Mouse (Mus musculus) CH12.LX (cell line): ENCODE data around the gene Phldb1. TPM values are rescaled to one million over a fixed set of nuclear protein-coding genes. Genes with fewer than 3 reads are reported as not detected.

ENCODE experiments used
- DNase-seq: peaks from one replicate; pipeline ENCODE4 v3.0.0-alpha.2; 2013; ENCODE audit errors: extremely low read depth
- H3K27ac ChIP-seq: 2 replicates; pipeline ENCODE4 v1.5.1; 2012; ENCODE audit warnings: low read depth, mild to moderate bottlenecking, control low read depth, moderate library complexity; ENCODE audit not compliant: insufficient read depth
- H3K27me3 ChIP-seq: replicated peaks from 2 replicates; pipeline ENCODE3; 2012; ENCODE audit warnings: inconsistent platforms
- H3K36me3 ChIP-seq, 2 experiments: replicated peaks in 1 of 2; 2 replicates each; pipeline versions ENCODE3 to v1.6.1; 2012; ENCODE audit warnings: inconsistent platforms in 1 of 2, low read length in 1 of 2, mild to moderate bottlenecking in 1 of 2, mixed read lengths in 1 of 2, moderate library complexity in 1 of 2; ENCODE audit not compliant: control insufficient read depth in 1 of 2, insufficient read depth in 1 of 2
- H3K4me1 ChIP-seq, 2 experiments: 2 replicates each; pipeline ENCODE4 v1.6.1; 2012; ENCODE audit warnings: inconsistent platforms in 1 of 2, moderate library complexity in 1 of 2; ENCODE audit not compliant: insufficient read depth in 2 of 2, control insufficient read depth in 1 of 2
- H3K4me2 ChIP-seq: 2 replicates; pipeline ENCODE4 v1.6.1; 2012; ENCODE audit warnings: low read depth, mild to moderate bottlenecking, control low read depth; ENCODE audit not compliant: poor library complexity, insufficient read depth, severe bottlenecking
- H3K4me3 ChIP-seq, 3 experiments: fragments of 150-350 bp in 1 of 3; sonication (generic) in 1 of 3; replicated peaks in 1 of 3; 2 replicates each; pipeline versions ENCODE3 to v1.5.1; 2011 to 2012; ENCODE audit warnings: low read depth in 2 of 3, low read length in 2 of 3, mild to moderate bottlenecking in 2 of 3, moderate library complexity in 2 of 3, control low read depth in 1 of 3, improper control_type of control experiment in 1 of 3, inconsistent platforms in 1 of 3, mixed read lengths in 1 of 3; ENCODE audit not compliant: poor library complexity in 1 of 3
- H3K79me2 ChIP-seq: replicated peaks from 2 replicates; pipeline ENCODE4 v1.6.1; 2012; ENCODE audit warnings: mild to moderate bottlenecking, moderate library complexity; ENCODE audit not compliant: control insufficient read depth, poor library complexity, insufficient read depth, severe bottlenecking; ENCODE audit errors: extremely low read depth
- H3K9ac ChIP-seq: 2 replicates; pipeline ENCODE4 v1.6.1; 2012; ENCODE audit warnings: low read depth, mild to moderate bottlenecking, control low read depth, moderate library complexity; ENCODE audit not compliant: insufficient read depth
- H3K9me3 ChIP-seq: replicated peaks from 2 replicates; pipeline ENCODE3; 2012; ENCODE audit warnings: low read length, inconsistent platforms, mixed read lengths
- CHD1 ChIP-seq: IDR thresholded peaks from 2 replicates; pipeline ENCODE4 v1.6.1; 2012; ENCODE audit warnings: low read depth, low read length, improper control_type of control experiment, inconsistent platforms
- CHD2 ChIP-seq: IDR thresholded peaks from 2 replicates; pipeline ENCODE4 v1.6.1; 2011; ENCODE audit warnings: low read length, improper control_type of control experiment
- E2F4 ChIP-seq: IDR thresholded peaks from 2 replicates; pipeline ENCODE4 v1.6.1; 2011; ENCODE audit warnings: low read depth, low read length, improper control_type of control experiment; ENCODE audit not compliant: insufficient replicate concordance
- ELF1 ChIP-seq: IDR thresholded peaks from 2 replicates; pipeline ENCODE4 v1.6.1; 2014; ENCODE audit warnings: low read depth, mild to moderate bottlenecking, inconsistent platforms, low read length, improper control_type of control experiment
- EP300 ChIP-seq: IDR thresholded peaks from 2 replicates; pipeline ENCODE4 v1.6.1; 2011; ENCODE audit warnings: low read length, improper control_type of control experiment
- ETS1 ChIP-seq: conservative IDR thresholded peaks from 2 replicates; pipeline ENCODE4 v1.6.1; 2012; ENCODE audit warnings: low read depth, mild to moderate bottlenecking, inconsistent platforms, low read length, improper control_type of control experiment, moderate library complexity
- GABPA ChIP-seq: IDR thresholded peaks from 2 replicates; pipeline ENCODE4 v1.6.1; 2012; ENCODE audit warnings: low read depth, low read length, improper control_type of control experiment, inconsistent platforms; ENCODE audit not compliant: insufficient replicate concordance
- HCFC1 ChIP-seq: IDR thresholded peaks from 2 replicates; pipeline ENCODE4 v1.6.1; 2012; ENCODE audit warnings: low read depth, mild to moderate bottlenecking, inconsistent platforms, low read length, improper control_type of control experiment
- IRF4 ChIP-seq: IDR thresholded peaks from 2 replicates; pipeline ENCODE4 v1.6.1; 2014; ENCODE audit warnings: low read depth, mild to moderate bottlenecking, inconsistent platforms, low read length, improper control_type of control experiment
- JUN ChIP-seq: IDR thresholded peaks from 2 replicates; pipeline ENCODE4 v1.6.1; 2011; ENCODE audit warnings: low read depth, mild to moderate bottlenecking, low read length, improper control_type of control experiment, moderate library complexity; ENCODE audit not compliant: insufficient read depth
- JUND ChIP-seq: conservative IDR thresholded peaks from 2 replicates; pipeline ENCODE4 v1.6.1; 2011; ENCODE audit warnings: low read depth, low read length, improper control_type of control experiment
- MAFK ChIP-seq: IDR thresholded peaks from 2 replicates; pipeline ENCODE4 v1.6.1; 2011; ENCODE audit warnings: low read length, improper control_type of control experiment; ENCODE audit not compliant: insufficient replicate concordance
- MAX ChIP-seq: IDR thresholded peaks from 2 replicates; pipeline ENCODE4 v1.6.1; 2011; ENCODE audit warnings: low read length, improper control_type of control experiment
- MAZ ChIP-seq: IDR thresholded peaks from 2 replicates; pipeline ENCODE4 v1.6.1; 2012; ENCODE audit warnings: low read depth, mild to moderate bottlenecking, inconsistent platforms, low read length, improper control_type of control experiment, moderate library complexity
- MEF2A ChIP-seq: IDR thresholded peaks from 2 replicates; pipeline ENCODE4 v1.6.1; 2014; ENCODE audit warnings: low read depth, mild to moderate bottlenecking, inconsistent platforms, low read length, improper control_type of control experiment, borderline replicate concordance
- MXI1 ChIP-seq: IDR thresholded peaks from 2 replicates; pipeline ENCODE4 v1.6.1; 2011; ENCODE audit warnings: mild to moderate bottlenecking, low read depth, low read length, improper control_type of control experiment
- NELFE ChIP-seq: IDR thresholded peaks from 2 replicates; pipeline ENCODE4 v1.6.1; 2011; ENCODE audit warnings: low read depth, low read length, improper control_type of control experiment
- PAX5 ChIP-seq: IDR thresholded peaks from 2 replicates; pipeline ENCODE4 v1.6.1; 2012; ENCODE audit warnings: low read length, inconsistent platforms, mixed read lengths
- POLR2A ChIP-seq: IDR thresholded peaks from 2 replicates; pipeline ENCODE4 v1.6.1; 2011; ENCODE audit warnings: low read depth, mild to moderate bottlenecking, improper control_type of control experiment, low read length
- RCOR1 ChIP-seq: conservative IDR thresholded peaks from 2 replicates; pipeline ENCODE4 v1.6.1; 2012; ENCODE audit warnings: low read depth, mild to moderate bottlenecking, inconsistent platforms, low read length, improper control_type of control experiment
- TCF12 ChIP-seq: IDR thresholded peaks from 2 replicates; pipeline ENCODE4 v1.6.1; 2014; ENCODE audit warnings: low read depth, mild to moderate bottlenecking, inconsistent platforms, low read length, improper control_type of control experiment
- UBTF ChIP-seq: IDR thresholded peaks from 2 replicates; pipeline ENCODE4 v1.6.1; 2012; ENCODE audit warnings: low read depth, mild to moderate bottlenecking, inconsistent platforms, low read length, improper control_type of control experiment, moderate library complexity
- USF1 ChIP-seq: IDR thresholded peaks from 2 replicates; pipeline ENCODE4 v1.6.1; 2014; ENCODE audit warnings: low read depth, mild to moderate bottlenecking, inconsistent platforms, low read length, improper control_type of control experiment
- USF2 ChIP-seq: conservative IDR thresholded peaks from 2 replicates; pipeline ENCODE4 v1.6.1; 2011; ENCODE audit warnings: low read depth, low read length, improper control_type of control experiment
- ZC3H11A ChIP-seq: IDR thresholded peaks from 2 replicates; pipeline ENCODE4 v1.6.1; 2012; ENCODE audit warnings: low read depth, mild to moderate bottlenecking, inconsistent platforms, low read length, improper control_type of control experiment
- ZKSCAN1 ChIP-seq: IDR thresholded peaks from 2 replicates; pipeline ENCODE4 v1.6.1; 2012; ENCODE audit warnings: low read depth, inconsistent platforms, low read length, improper control_type of control experiment, borderline replicate concordance
- dilution Hi-C: fragments of 300-500 bp; cut with MboI; formaldehyde crosslinking; loops from 2 replicates; pipeline ENCODE4 v1.14.3; 2020; ENCODE audit warnings: low sequenced_read_pairs; ENCODE audit not compliant: extremely low pct_unique_long_range_greater_than_20kb, extremely low pct_ligation_motif_present
- in situ Hi-C: fragments of 300-500 bp; cut with MboI; formaldehyde crosslinking; loops from 3 replicates; pipeline ENCODE4 v1.14.3; 2019; ENCODE audit warnings: low sequenced_read_pairs, low pct_ligation_motif_present, low pct_unique_long_range_greater_than_20kb, mixed read lengths
- polyA plus RNA-seq: library from polyadenylated mRNA; unstranded; fragments of >175 nt; gene quantifications from 2 replicates; pipeline ENCODE4 v1.2.1, GENCODE M21; 2012; ENCODE audit warnings: low read depth; ENCODE audit not compliant: insufficient read length
- total RNA-seq, 2 experiments: library from RNA; depleted of rRNA; stranded (reverse); fragments of 300-350 nt in 1 of 2; fragments of >200 nt in 1 of 2; gene quantifications; 2 replicates each; pipeline ENCODE4 v1.2.3; 2012 to 2014

The Phldb1 gene
- total and polyA plus RNA-seq, 3 experiments = 7.9 to 15.1 (median 14.6) TPM

DNA sequence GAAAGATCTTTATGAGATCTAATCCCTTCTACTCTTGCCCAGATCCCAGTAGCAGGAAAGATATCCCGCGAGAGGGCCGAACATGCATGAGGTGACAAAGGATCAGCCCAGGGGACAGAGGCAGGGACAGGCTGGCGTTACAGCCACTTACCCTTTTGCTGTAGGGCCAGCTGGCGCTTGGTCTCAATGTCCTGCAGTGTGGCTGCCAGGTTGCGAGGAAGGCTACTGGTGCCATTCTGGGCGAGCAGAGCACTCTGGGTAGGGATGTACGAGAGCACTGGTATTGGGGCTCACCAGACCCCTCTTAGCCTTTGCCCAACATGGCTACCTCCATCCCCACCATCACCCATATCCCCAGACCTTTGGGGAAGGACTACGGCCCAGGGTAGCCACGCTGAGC, 35.8 kb downstream of the Phldb1 start:
- no peak overlapping the region for H3K27ac ChIP-seq
- dilution Hi-C loops (no loop called here), in situ Hi-C loops (no loop called here)
- no peaks in the 10 kb centered on the region for H3K9me3 ChIP-seq
- peaks cover 10 to 35% of the 10 kb centered on the region in 2 experiments for H3K4me1 ChIP-seq
- no peak for TF ChIP-seq MAX
- no peak for TF ChIP-seq CHD2
- TF ChIP-seq JUND = no peak
- TF ChIP-seq RCOR1 = no peak
- no peak for TF ChIP-seq ELF1
- TF ChIP-seq MAFK = no peak
- TF ChIP-seq NELFE = no peak
- no peak for TF ChIP-seq HCFC1
- TF ChIP-seq TCF12 = no peak
- TF ChIP-seq MAZ = no peak
- TF ChIP-seq ZKSCAN1 = no peak
- no peak for TF ChIP-seq EP300
- H3K79me2 ChIP-seq = no peaks in the 10 kb centered on the region
- H3K4me3 ChIP-seq = no peak overlapping the region
- H3K4me2 ChIP-seq = no peak overlapping the region
- no peak for DNase-seq
- peaks cover 8 to 91% of the 10 kb centered on the region in 2 experiments for H3K36me3 ChIP-seq
- H3K9ac ChIP-seq = no peak overlapping the region
- H3K27me3 ChIP-seq = no peaks in the 10 kb centered on the region

GRCm38 (mm10) chr9:44697866-44698265, 37.1 kb downstream of the Phldb1 start:
- dilution Hi-C loops = no loop called here
- H3K9ac ChIP-seq = no peak overlapping the region
- DNase-seq = no peak

More at GRCm38 (mm10) chr9:44697866-44698265, 37.1 kb downstream of the Phldb1 start:
- H3K9me3 ChIP-seq = no peaks in the 10 kb centered on the region
- TF ChIP-seq UBTF = no peak
- TF ChIP-seq POLR2A = no peak
- no peak for TF ChIP-seq MXI1
- no peak for TF ChIP-seq IRF4
- no peak for TF ChIP-seq E2F4
- no peak for TF ChIP-seq ZKSCAN1
- TF ChIP-seq JUN = no peak
- TF ChIP-seq USF2 = no peak
- no peak for TF ChIP-seq PAX5
- no peak for TF ChIP-seq CHD1
- TF ChIP-seq MEF2A = no peak
- TF ChIP-seq ETS1 = no peak
- no peak for TF ChIP-seq MAX
- TF ChIP-seq ZC3H11A = no peak
- no peak for TF ChIP-seq EP300
- no peak for TF ChIP-seq CHD2
- TF ChIP-seq GABPA = no peak
- no peak for TF ChIP-seq ELF1
- TF ChIP-seq JUND = no peak
- no peak for TF ChIP-seq USF1
- no peaks in the 10 kb centered on the region for H3K79me2 ChIP-seq
- H3K27ac ChIP-seq = no peak overlapping the region
- no peaks in the 10 kb centered on the region for H3K27me3 ChIP-seq
- no peak overlapping the region for H3K4me2 ChIP-seq
- peaks cover 9 to 35% of the 10 kb centered on the region in 2 experiments for H3K4me1 ChIP-seq
- peaks cover 8 to 90% of the 10 kb centered on the region in 2 experiments for H3K36me3 ChIP-seq
- H3K4me3 ChIP-seq = no peak overlapping the region
- in situ Hi-C loops = no loop called here
